Mouse (Mus musculus): ENCODE measurements around the gene Rbfox2. TPM values are rescaled to one million over a fixed set of nuclear protein-coding genes. Genes with fewer than 3 reads are reported as not detected.

The Rbfox2 gene
- polyA plus RNA-seq, 1 experiment from 2014 or later = 13.1 TPM

GRCm38 (mm10) chr15:77324426-77324825, 17.6 kb upstream of the Rbfox2 start:
- H3K4me3 ChIP-seq = no peak overlapping the region
- no peaks in the 10 kb centered on the region for H3K36me3 ChIP-seq
- H3K9ac ChIP-seq = no peak overlapping the region
- H3K9me3 ChIP-seq (replicated peaks) = no peaks in the 10 kb centered on the region
- no peaks in the 10 kb centered on the region; the same call in 1 of the 2 replicates for H3K27me3 ChIP-seq (replicated peaks)
- WGBS (ENCODE audit: insufficient replicate concordance) = 73% methylated on average over 11 of the region's 11 CpGs
- no peak overlapping the region for H3K27ac ChIP-seq
- no peak for ATAC-seq
- H3K4me2 ChIP-seq = no peak overlapping the region
- H3K4me1 ChIP-seq = no peaks in the 10 kb centered on the region

DNA sequence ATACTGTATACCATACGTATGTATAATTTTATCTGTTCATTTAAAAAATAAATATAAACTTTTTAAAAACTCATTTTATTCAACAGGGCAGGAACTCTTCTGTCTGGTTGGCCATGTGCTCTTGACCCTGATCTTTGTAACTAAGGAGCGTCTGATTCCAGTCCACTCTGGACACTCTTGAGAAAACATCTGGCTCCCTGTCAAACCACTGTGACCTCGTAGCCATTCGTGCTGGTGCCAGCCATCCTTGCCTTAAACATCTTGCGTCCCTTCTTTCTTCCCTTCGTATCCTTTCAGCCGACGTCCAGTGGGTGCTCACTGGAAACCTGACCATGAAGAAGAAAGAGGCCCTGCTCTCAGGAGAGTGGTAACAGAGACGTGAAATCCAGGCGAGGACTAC, 16.4 kb upstream of the Rbfox2 start:
- no peak for ATAC-seq
- Histone ChIP-seq H3K27me3 (replicated peaks) (no peaks in the 10 kb centered on the region; the same call in 1 of the 2 replicates), H3K27ac (no peak overlapping the region), H3K4me1 (no peaks in the 10 kb centered on the region), H3K9ac (no peak overlapping the region), H3K4me3 (no peak overlapping the region), H3K36me3 (no peaks in the 10 kb centered on the region), H3K4me2 (no peak overlapping the region), H3K9me3 (replicated peaks) (no peaks in the 10 kb centered on the region)
- 65% methylated on average over 10 of the region's 10 CpGs for WGBS (ENCODE audit: insufficient replicate concordance)

DNA sequence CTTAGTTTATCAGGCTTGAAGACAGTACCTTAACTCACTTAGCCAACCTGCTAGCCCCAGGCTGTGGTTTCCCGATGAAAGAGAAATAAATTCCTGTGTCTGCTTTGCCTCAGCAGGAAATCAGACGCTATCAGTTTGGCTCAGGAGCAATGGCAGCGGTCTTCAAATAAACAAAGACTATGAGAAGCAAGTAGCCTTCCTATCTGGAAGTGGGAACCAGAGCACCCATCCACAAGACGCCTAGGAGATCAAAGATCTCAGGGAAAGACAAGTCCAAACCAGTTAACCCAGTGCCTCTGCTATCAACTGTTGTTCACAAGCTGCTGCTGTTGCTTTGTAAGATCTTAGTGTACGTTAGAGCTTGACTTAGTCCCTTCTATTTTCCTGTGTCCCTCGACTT, 6.9 kb upstream of the Rbfox2 start:
- Histone ChIP-seq H3K27me3 (replicated peaks) (peaks cover 15% of the 10 kb centered on the region), H3K4me2 (no peak overlapping the region), H3K4me1 (0 out of 2 replicates have a peak, but pooled peaks cover 9% of the 10 kb centered on the region), H3K4me3 (no peak overlapping the region), H3K36me3 (no peaks in the 10 kb centered on the region), H3K9me3 (replicated peaks) (no peaks in the 10 kb centered on the region), H3K27ac (no peak overlapping the region), H3K9ac (no peak overlapping the region)
- ATAC-seq = no peak
- 9% methylated on average over 6 of the region's 6 CpGs for WGBS (ENCODE audit: insufficient replicate concordance)

GRCm38 (mm10) chr15:77312796-77313195, 6.0 kb upstream of the Rbfox2 start:
- Histone ChIP-seq H3K27me3 (replicated peaks) (peaks cover 22% of the 10 kb centered on the region), H3K4me2 (no peak overlapping the region), H3K9me3 (replicated peaks) (no peaks in the 10 kb centered on the region), H3K9ac (no peak overlapping the region), H3K4me1 (peaks cover 14% of the 10 kb centered on the region), H3K4me3 (no peak overlapping the region), H3K27ac (no peak overlapping the region), H3K36me3 (no peaks in the 10 kb centered on the region)
- ATAC-seq = no peak
- WGBS (ENCODE audit: insufficient replicate concordance) = 86% methylated on average over 7 of the region's 7 CpGs

GRCm38 (mm10) chr15:77307767-77308495, 1.1 kb upstream of the Rbfox2 start:
- 43% methylated on average over 4 of the region's 4 CpGs for WGBS (ENCODE audit: insufficient replicate concordance)

DNA sequence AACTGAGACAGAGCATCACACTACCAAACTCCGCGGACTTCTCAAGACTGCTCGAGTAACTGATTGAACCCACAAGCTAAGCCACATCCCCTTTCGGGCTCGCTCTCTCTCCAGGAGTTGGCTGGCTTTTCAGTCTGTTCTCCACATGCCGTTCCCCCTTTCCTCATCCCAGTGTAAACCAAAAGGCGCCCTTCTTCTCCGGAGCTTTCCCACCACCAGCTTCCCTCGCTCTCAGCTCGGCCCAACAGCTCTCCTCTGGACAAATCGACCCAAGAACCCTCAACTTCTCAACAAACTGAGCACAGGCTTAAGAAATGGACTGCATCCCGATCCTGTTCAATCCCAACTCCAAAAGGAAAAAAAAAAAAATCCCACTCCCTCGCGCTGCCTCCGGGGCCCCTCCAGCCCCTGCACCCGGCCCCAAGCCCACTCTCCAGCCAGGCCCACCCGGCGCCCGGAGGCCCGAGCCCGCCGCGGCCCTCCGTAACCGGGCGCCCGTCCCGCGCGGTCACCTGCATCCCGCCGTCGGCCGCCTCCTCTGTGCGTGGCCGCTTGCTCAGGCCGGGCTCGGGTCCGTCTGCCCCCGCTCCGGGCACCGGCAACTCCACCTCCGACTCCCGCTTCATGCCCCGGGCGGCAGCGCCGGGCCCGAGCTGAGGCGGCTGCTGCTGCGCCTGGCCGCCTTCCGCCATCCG, 805 bp downstream of the Rbfox2 start:
- H3K4me1 ChIP-seq = peaks cover 34% of the 10 kb centered on the region
- H3K9ac ChIP-seq = peak overlapping the region; percentile 63
- peak overlapping the region; percentile 92 for H3K4me2 ChIP-seq
- H3K9me3 ChIP-seq (replicated peaks) = no peaks in the 10 kb centered on the region
- H3K36me3 ChIP-seq = no peaks in the 10 kb centered on the region
- H3K4me3 ChIP-seq = peak overlapping the region; percentile 67
- H3K27ac ChIP-seq = peak overlapping the region; percentile 82
- peaks cover 50% of the 10 kb centered on the region for H3K27me3 ChIP-seq (replicated peaks)
- ATAC-seq = no peak; the same call in 1 of the 2 replicates
- under 1% methylated on average over 53 of the region's 54 CpGs for WGBS (ENCODE audit: insufficient replicate concordance)

More at GRCm38 (mm10) chr15:77307767-77308495, 1.1 kb upstream of the Rbfox2 start:
- no peak overlapping the region for H3K4me3 ChIP-seq
- no peak for ATAC-seq
- no peaks in the 10 kb centered on the region for H3K9me3 ChIP-seq (replicated peaks)
- H3K4me1 ChIP-seq = peaks cover 31% of the 10 kb centered on the region
- no peak overlapping the region for H3K9ac ChIP-seq
- no peak overlapping the region for H3K4me2 ChIP-seq
- H3K36me3 ChIP-seq = no peaks in the 10 kb centered on the region
- H3K27ac ChIP-seq = no peak overlapping the region
- H3K27me3 ChIP-seq (replicated peaks) = peaks cover 50% of the 10 kb centered on the region

GRCm38 (mm10) chr15:77304960-77305359, 1.8 kb downstream of the Rbfox2 start:
- Histone ChIP-seq H3K9me3 (replicated peaks) (no peaks in the 10 kb centered on the region), H3K36me3 (no peaks in the 10 kb centered on the region), H3K27me3 (replicated peaks) (peaks cover 50% of the 10 kb centered on the region), H3K9ac (0 out of 2 replicates have a peak overlapping the region, but pooled peaks have one; percentile 63), H3K4me2 (peak overlapping the region; percentile 92), H3K4me3 (peak overlapping the region; percentile 67), H3K27ac (no peak overlapping the region), H3K4me1 (peaks cover 41% of the 10 kb centered on the region)
- ATAC-seq = no peak
- WGBS (ENCODE audit: insufficient replicate concordance) = 23% methylated on average over 3 of the region's 3 CpGs

- Histone ChIP-seq H3K27ac (no peak overlapping the region), H3K9me3 (replicated peaks) (no peaks in the 10 kb centered on the region), H3K27me3 (replicated peaks) (peaks cover 26% of the 10 kb centered on the region), H3K9ac (no peak overlapping the region), H3K4me1 (peaks cover 27% of the 10 kb centered on the region; the same call in 1 of the 2 replicates), H3K36me3 (no peaks in the 10 kb centered on the region), H3K4me2 (no peak overlapping the region), H3K4me3 (no peak overlapping the region)
- no peak for ATAC-seq
- WGBS (ENCODE audit: insufficient replicate concordance) = 63% methylated on average over 6 of the region's 6 CpGs
Measured at GRCm38 (mm10) chr15:77301122-77301521, 5.7 kb downstream of the Rbfox2 start.

DNA sequence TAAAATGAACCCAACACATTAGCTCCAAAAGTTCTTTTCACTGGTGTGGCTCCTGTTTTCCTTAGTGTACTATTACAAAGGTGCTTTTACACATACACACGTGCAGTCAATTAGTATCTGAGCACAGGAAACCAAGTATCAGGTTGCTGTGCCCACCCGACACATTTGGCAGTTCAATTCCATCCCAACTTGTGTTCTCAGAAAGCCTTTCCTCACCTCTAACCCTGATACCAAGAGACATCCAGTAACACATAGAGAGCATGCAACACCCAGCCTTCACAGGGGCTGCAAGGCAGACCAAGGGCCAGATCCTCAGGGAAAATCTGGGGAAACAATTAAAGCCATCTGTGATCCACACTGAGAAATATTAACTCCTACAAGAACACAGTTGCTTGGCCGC, 8.2 kb downstream of the Rbfox2 start:
- H3K27ac ChIP-seq = no peak overlapping the region
- H3K27me3 ChIP-seq (replicated peaks) = peaks cover 1% of the 10 kb centered on the region; the same call in 1 of the 2 replicates
- no peak overlapping the region for H3K4me3 ChIP-seq
- peaks cover 14% of the 10 kb centered on the region; the same call in 1 of the 2 replicates for H3K4me1 ChIP-seq
- 64% methylated on average over 3 of the region's 3 CpGs for WGBS (ENCODE audit: insufficient replicate concordance)
- no peak for ATAC-seq
- no peaks in the 10 kb centered on the region for H3K9me3 ChIP-seq (replicated peaks)
- H3K36me3 ChIP-seq = no peaks in the 10 kb centered on the region
- H3K9ac ChIP-seq = no peak overlapping the region
- H3K4me2 ChIP-seq = no peak overlapping the region

- Histone ChIP-seq H3K4me3 (no peak overlapping the region), H3K9me3 (replicated peaks) (no peaks in the 10 kb centered on the region), H3K27ac (no peak overlapping the region), H3K27me3 (replicated peaks) (no peaks in the 10 kb centered on the region), H3K9ac (no peak overlapping the region), H3K36me3 (no peaks in the 10 kb centered on the region), H3K4me1 (peaks cover 17% of the 10 kb centered on the region; the same call in 1 of the 2 replicates), H3K4me2 (no peak overlapping the region)
- 63% methylated on average over 2 of the region's 2 CpGs for WGBS (ENCODE audit: insufficient replicate concordance)
- no peak for ATAC-seq
Measured at GRCm38 (mm10) chr15:77296635-77297034, 10.2 kb downstream of the Rbfox2 start.

- WGBS (ENCODE audit: insufficient replicate concordance) = 72% methylated on average over 3 of the region's 3 CpGs
- H3K9ac ChIP-seq = no peak overlapping the region
- H3K4me3 ChIP-seq = no peak overlapping the region
- ATAC-seq = no peak
- H3K36me3 ChIP-seq = no peaks in the 10 kb centered on the region
- no peaks in the 10 kb centered on the region for H3K9me3 ChIP-seq (replicated peaks)
- no peaks in the 10 kb centered on the region for H3K27me3 ChIP-seq (replicated peaks)
- H3K27ac ChIP-seq = no peak overlapping the region
- peaks cover 12% of the 10 kb centered on the region; the same call in 1 of the 2 replicates for H3K4me1 ChIP-seq
- no peak overlapping the region for H3K4me2 ChIP-seq
Measured at GRCm38 (mm10) chr15:77293493-77293892, 13.3 kb downstream of the Rbfox2 start.

- peaks cover 12% of the 10 kb centered on the region; the same call in 1 of the 2 replicates for H3K4me1 ChIP-seq
- H3K27ac ChIP-seq = no peak overlapping the region
- H3K9ac ChIP-seq = no peak overlapping the region
- no peak overlapping the region for H3K4me2 ChIP-seq
- no peaks in the 10 kb centered on the region for H3K9me3 ChIP-seq (replicated peaks)
- no peaks in the 10 kb centered on the region for H3K27me3 ChIP-seq (replicated peaks)
- WGBS (ENCODE audit: insufficient replicate concordance) = 50% methylated on average over 6 of the region's 6 CpGs
- H3K4me3 ChIP-seq = no peak overlapping the region
- no peak for ATAC-seq
- H3K36me3 ChIP-seq = no peaks in the 10 kb centered on the region
Measured at GRCm38 (mm10) chr15:77292381-77292780, 14.4 kb downstream of the Rbfox2 start.

Data from liver, embryonic 12.5 days (tissue).